Mouse (Mus musculus): ENCODE measurements around the gene Zdbf2.
"Not testable (repeated sequence)": the region's sequence is repeated elsewhere in the genome, so short reads cannot be mapped to it uniquely, and the experiment has no call there.

Zdbf2 gene

DNA sequence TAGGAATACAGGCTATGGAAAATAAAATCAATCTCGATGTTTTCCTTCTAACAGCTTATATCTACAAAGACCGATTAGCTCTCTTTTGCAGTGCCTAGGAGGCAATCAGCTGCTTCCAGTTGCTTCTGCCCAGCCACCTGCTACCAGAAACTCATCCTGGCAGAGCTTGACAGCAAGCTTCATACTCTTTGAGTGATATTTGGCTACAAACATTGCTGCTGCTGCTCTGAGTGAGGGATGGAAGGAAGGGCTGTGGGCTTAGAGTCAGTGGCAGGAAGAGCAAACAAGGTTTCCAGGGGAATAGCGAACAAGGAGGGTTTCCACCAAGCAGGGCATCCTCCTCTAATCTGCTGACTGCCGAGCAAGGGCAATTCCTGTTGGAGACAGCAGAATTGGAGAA lies 7.6 kb upstream of the Zdbf2 start:
- no peak for DNase-seq (ENCODE audit: low read depth)

DNA sequence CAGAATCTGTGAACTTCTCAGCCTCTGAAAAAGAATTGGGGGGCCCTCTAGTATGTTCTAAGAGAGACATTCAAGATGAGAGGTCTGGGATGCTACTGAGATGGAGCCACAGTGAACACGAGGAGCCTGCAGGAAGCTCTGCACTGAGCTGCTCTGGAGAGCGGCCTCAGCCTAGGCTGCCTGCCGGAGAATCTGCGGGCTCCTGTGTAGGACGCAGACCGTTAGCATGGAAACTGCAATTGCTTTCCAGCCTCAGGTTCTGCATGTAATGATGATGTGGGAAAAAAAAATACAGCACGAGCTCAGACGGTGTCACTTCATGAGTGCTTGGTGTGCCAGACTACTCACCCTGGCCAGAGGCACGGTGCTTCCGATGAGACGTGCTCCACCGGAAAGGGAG lies 6.9 kb upstream of the Zdbf2 start:
- DNase-seq (ENCODE audit: low read depth): no peak

DNA sequence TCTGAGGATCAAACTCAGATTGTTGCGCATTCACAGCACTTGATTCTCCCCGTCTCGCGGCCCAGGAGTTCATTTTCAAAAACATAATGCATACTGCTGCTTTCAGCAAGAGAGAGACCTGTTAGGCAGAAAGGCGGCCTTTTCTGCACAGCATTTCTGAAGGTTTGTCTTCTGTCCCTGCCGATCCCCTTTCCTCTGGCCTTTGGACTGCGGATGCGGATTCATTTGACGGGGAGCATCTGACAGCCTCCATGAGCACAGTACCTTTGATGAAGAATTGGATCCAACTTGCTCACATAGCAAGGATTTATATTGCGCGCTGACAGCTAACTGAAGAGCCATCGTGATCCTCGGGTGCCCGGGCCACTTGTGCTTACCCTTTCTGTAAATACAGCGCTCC lies 6.3 kb upstream of the Zdbf2 start:
- DNase-seq (ENCODE audit: low read depth): no peak

DNA sequence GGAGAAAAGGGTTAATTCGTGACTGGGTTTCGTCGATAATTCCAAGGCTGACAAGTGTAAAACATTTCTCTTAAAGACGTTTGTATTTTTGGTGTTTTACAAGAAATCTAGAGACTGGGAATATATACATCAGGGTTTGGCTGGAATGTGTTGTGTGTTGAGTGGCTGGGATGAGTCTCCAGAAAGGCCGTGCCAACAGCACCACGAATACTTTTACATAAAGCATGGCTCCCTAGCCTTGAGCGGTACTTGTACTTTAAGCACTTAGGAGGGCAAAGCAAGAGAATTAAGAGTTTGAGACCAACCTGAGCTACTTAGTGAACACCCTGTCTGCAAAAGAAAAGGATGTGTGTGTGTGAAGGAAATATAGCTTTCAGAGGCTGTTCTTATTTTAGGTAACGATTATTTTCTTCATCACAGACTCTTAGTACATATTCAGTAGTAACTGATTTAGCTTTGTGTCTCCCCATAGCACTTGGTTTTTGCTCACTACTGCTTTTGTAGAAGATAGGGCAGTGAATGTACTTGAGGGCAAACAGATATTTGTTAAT lies 865 bp upstream of the Zdbf2 start:
- DNase-seq (ENCODE audit: low read depth): no peak

DNA sequence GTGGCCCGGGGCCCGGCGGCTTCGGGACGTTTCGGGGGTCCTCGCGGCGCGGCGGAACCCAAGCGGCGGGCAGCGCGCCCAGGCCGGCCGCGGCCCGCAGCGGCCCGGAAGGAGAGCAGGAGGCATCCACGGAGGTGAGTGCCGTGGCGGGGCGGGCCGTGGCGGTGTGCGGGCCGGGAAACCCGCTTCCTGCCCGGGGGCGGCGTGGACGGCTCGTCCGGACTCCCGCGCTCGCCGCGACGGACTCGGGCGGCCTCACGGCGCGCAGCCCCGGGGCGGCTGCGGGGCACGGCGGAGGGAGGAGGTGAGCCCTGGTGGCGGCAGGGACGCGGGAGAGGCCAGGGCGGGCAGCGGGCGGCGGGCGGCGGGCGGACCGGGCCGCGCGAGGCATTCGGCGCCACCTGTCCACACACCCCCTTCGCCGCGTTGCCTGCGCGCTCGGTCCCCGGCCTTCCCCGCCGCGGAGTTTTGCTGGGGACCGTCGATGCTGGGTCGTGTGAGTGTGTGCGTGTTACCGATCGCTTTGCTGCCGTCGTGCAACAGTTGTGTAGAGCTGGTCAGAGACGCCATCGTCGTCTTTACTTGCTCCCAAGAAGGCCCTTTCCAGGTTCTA lies 380 bp downstream of the Zdbf2 start:
- DNase-seq (ENCODE audit: low read depth): no peak

DNA sequence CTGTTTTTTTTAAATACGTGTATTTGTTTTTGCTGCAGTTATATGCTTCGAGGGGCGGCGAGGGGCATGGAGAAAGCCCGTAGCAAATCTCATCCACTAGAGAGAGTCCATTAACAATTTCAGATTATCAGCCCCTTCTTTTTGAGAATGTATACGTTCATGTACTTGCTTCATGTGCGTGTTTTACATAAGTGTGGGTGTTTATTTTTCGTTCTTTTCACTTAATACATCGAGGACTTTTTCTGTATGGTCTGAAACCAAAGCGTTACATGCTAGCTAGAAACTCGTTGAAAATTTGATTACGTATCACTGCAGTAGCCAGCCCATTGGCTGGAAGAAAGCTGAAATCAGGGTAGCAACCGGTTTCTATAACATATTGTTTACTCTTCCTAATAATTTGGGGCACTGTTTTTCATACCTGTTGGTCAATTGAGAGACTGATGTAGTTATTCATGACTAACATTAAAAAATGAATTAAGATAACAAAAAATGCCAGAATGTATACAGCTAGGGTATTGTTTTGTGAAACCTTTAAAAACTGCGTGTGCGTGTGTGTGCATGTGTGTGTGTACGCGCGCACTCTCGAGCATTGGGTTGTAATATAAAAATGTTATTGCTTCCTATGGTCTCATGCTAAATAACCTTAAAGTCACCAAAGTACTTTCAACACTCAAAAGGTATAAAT lies 1.1 kb downstream of the Zdbf2 start:
- no peak for DNase-seq (ENCODE audit: low read depth)

DNA sequence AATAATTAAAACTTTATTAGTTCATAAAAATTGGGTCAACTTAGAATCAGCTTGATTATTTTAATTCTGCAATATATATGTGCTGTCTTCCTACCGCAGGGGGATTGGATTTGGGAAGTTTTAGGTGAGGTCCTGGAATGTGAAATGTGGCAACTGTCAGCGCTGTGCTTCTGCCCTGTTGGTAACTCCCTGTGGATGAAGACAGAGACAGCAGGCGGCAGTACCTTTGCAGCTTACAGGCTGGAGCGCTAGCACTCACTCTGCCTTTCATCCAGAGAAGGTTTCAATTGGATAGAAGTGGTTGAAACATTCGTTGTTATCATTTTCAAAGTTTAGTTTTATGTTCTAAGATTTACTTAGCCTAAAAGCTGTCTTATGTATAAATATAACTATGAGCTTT lies 5.0 kb downstream of the Zdbf2 start:
- no peak for DNase-seq (ENCODE audit: low read depth)

DNA sequence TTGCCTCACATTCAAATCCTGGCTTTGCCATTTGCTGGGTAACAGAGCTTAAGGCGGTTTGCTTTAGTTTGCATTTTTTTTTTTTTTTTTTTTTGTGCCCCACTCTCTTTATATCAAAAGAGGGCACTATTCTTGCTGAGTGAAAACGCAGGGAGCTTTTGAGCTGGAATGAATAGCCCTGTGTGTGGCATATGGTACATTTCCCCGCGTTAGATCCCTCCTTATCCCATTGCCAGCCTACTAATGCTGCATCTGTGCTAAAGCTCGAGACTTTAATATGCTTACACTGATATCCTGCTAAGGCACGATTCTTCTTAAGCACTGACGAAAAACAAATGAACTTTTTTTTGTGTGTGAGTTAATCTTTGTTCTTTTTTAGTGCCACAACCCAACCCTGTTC lies 20.9 kb downstream of the Zdbf2 start:
- DNase-seq (ENCODE audit: low read depth): no peak

DNA sequence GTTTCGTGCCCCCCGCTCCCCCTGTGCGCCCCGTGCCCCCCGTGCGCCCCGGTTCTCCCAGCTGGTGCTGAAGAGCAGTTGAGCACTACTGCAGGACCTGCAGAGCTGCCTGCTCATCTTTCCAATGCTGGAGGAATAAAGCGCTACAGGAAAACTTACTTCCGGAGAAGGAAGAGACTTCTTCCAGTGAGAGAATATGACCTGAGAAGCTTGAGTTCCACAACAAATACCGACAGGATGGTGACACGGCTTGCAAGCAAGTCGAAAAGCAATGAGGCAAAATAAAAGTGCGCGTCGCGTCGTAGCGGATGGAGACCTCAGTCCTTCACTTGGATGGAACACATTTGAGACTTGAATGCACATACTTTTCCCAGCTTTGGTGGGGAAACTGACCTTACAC lies 36.6 kb downstream of the Zdbf2 start:
- DNase-seq (ENCODE audit: low read depth): no peak

DNA sequence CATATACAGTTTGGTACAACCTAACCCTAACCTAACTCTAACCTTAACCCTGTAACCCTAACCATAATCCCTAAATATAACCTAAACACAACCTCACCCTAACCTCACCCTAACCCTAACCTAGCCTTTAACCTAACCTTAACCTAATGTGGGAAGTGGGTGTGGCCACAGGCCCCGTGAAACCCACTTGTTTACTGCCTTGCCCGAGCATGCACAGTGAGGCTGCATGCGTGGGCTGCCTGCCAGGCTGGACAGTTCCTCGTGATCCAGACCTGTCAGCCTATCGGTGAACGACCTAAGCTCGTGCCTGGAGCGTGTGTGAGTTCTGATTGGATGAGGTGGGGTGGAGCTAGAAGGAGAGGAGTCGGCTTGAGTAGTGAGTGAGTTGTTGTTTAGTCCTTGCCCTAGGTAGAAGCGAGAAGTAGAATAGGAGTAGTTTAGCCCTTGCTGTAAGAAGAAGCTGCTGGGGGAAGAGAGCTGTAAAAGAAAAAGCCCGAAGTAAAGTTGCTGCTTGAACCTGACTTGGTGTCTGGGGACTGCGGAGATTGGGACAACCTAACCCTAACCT lies 50.6 kb downstream of the Zdbf2 start:
- DNase-seq (ENCODE audit: low read depth): not testable (repeated sequence)

Data from NIH3T3 (cell line).